Mouse (Mus musculus): ENCODE data around the gene Ucn2. TPM values are rescaled to one million over a fixed set of nuclear protein-coding genes. Genes with fewer than 3 reads are reported as not detected.

Ucn2 gene
- total and polyA plus RNA-seq, 2 experiments from 2014 or later: not detected

DNA sequence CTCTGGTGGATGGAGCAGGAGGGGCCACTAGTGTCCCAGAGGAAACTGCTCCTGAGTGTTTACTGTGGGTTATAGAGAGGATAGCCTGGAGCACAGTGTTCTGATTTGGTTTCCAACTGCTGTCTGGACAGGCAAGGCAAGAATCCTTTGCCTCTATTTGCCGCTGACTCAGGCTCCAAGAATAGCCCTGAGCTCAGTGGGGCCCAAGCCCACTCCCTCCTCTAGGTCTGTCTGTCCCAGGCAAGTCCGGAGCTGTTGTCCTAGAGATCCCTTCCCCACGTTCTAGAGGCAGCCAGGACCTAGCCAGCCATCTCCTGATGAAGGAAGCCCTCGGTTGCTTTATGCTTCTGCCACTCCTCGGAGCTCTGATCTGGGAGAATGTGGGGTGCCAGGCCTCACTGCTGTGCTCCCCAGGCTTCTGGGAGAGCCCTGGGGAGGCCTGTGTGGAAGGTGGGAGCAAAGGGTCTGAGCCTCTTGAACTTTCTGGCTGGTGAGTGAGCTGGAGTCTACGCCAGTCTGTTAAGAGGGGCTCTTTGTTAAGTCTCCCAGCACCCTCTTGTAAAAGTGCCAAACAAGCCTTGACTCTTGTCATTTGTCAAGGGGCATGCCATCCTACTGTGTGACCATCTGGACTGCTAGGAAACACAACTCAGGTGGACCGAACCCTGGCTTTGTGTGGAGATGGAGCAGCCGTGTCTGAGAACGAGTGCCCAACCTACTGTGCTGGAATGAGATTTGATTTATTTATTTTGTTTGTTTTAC, 35.7 kb upstream of the Ucn2 start:
- Histone ChIP-seq H3K9me3 (replicated peaks; ENCODE audit: control insufficient read depth, low read length) (no peaks in the 10 kb centered on the region), H3K4me1 (ENCODE audit: control insufficient read depth, insufficient read depth) (peaks cover 16% of the 10 kb centered on the region), H3K36me3 (replicated peaks; ENCODE audit: control insufficient read depth, insufficient read depth, low read length) (peaks cover 52% of the 10 kb centered on the region), H3K4me3 (ENCODE audit: low read depth, low read length) (no peak overlapping the region), H3K27ac (ENCODE audit: low read depth) (peak overlapping the region; percentile 44), H3K27me3 (ENCODE audit: control insufficient read depth, insufficient read depth, low read length) (peaks cover 16% of the 10 kb centered on the region), H3K9ac (replicated peaks; ENCODE audit: low read depth, low read length) (no peak overlapping the region), H3K4me2 (ENCODE audit: low read depth, low read length) (no peak overlapping the region)
- peak; percentile 43 for DNase-seq (ENCODE audit: low spot score)
- WGBS: 55% methylated on average over 9 of the region's 9 CpGs
- TF ChIP-seq EP300 (IDR thresholded peaks at IDR 0.05; ENCODE audit: low read depth): no peak
- TF ChIP-seq CTCF (IDR thresholded peaks at IDR 0.05; ENCODE audit: low read depth): no peak
- ATAC-seq (ENCODE audit: insufficient read depth, low read depth): peak; percentile 54; the same call in 1 of the 2 replicates

DNA sequence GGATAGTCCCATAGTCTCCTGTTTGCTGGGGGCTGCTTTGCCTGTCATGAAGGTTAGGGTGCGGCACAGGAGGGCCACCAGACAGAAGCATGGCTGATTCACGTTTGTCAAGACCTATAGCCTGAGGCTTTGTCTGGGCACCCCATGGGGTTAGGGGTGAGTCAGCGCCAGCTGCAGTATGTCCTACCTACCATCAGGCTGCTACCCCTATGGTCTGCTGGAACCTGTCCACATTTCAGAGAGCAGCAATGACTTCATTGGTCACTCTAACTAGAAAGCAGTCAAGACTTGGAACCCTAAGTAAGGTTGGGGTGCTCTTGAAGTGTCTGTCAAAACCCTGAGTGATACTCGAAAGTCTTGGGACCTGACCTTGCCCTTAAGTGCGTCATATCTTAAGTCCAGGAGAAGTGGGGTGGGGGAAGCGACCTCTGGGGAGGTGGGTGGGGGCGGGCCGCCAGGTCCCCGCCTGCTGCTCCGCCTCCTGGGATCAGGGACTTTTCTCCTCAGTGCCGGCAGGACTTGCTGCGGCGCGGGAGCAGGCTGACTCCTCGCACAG, 32.7 kb upstream of the Ucn2 start, which contains the start of gene Col7a1:
Gene Col7a1 (plus strand): TSS at position 506 of the 556 bp plus-strand sequence.
- ATAC-seq (ENCODE audit: insufficient read depth, low read depth): no peak
- no peak for TF ChIP-seq EP300 (IDR thresholded peaks at IDR 0.05; ENCODE audit: low read depth)
- no peak for TF ChIP-seq CTCF (IDR thresholded peaks at IDR 0.05; ENCODE audit: low read depth)
- WGBS: 10% methylated on average over 15 of the region's 15 CpGs
- Histone ChIP-seq H3K36me3 (replicated peaks; ENCODE audit: control insufficient read depth, insufficient read depth, low read length) (peaks cover 22% of the 10 kb centered on the region), H3K27me3 (ENCODE audit: control insufficient read depth, insufficient read depth, low read length) (peaks cover 20% of the 10 kb centered on the region), H3K4me2 (ENCODE audit: low read depth, low read length) (peak within 1 kb of the TSS; percentile 47), H3K27ac (ENCODE audit: low read depth) (no peak within 1 kb of the TSS), H3K4me1 (ENCODE audit: control insufficient read depth, insufficient read depth) (peaks cover 16% of the 10 kb centered on the region), H3K4me3 (ENCODE audit: low read depth, low read length) (peak within 1 kb of the TSS; percentile 15; the same call in 1 of the 2 replicates), H3K9ac (replicated peaks; ENCODE audit: low read depth, low read length) (no peak within 1 kb of the TSS), H3K9me3 (replicated peaks; ENCODE audit: control insufficient read depth, low read length) (no peaks in the 10 kb centered on the region)
- no peak for DNase-seq (ENCODE audit: low spot score)

DNA sequence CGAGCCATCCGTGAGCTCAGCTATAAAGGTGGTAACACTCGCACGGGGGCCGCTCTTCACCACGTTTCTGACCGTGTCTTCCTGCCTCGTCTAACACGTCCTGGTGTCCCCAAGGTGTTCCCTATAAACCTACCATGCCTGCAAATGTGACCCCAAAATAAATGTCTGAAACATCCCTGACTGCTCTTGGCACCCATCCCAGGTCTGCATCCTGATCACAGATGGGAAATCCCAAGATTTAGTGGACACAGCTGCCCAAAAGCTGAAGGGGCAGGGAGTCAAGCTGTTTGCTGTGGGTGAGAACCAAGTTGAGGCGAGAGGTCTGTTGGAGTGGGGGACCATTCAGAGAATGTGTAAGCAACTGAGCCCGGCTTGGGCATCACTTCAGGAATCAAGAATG, 30.6 kb upstream of the Ucn2 start:
- no peak overlapping the region for H3K4me3 ChIP-seq (ENCODE audit: low read depth, low read length)
- no peak overlapping the region for H3K9ac ChIP-seq (replicated peaks; ENCODE audit: low read depth, low read length)
- ATAC-seq (ENCODE audit: insufficient read depth, low read depth): no peak
- peaks cover 3% of the 10 kb centered on the region; the same call in 1 of the 2 replicates for H3K4me1 ChIP-seq (ENCODE audit: control insufficient read depth, insufficient read depth)
- TF ChIP-seq CTCF (IDR thresholded peaks at IDR 0.05; ENCODE audit: low read depth): no peak
- TF ChIP-seq EP300 (IDR thresholded peaks at IDR 0.05; ENCODE audit: low read depth): no peak
- H3K4me2 ChIP-seq (ENCODE audit: low read depth, low read length): no peak overlapping the region
- peaks cover 25% of the 10 kb centered on the region for H3K27me3 ChIP-seq (ENCODE audit: control insufficient read depth, insufficient read depth, low read length)
- H3K36me3 ChIP-seq (replicated peaks; ENCODE audit: control insufficient read depth, insufficient read depth, low read length): peaks cover 3% of the 10 kb centered on the region; the same call in 1 of the 2 replicates
- DNase-seq (ENCODE audit: low spot score): no peak
- no peaks in the 10 kb centered on the region for H3K9me3 ChIP-seq (replicated peaks; ENCODE audit: control insufficient read depth, low read length)
- 86% methylated on average over 11 of the region's 11 CpGs for WGBS
- H3K27ac ChIP-seq (ENCODE audit: low read depth): no peak overlapping the region

DNA sequence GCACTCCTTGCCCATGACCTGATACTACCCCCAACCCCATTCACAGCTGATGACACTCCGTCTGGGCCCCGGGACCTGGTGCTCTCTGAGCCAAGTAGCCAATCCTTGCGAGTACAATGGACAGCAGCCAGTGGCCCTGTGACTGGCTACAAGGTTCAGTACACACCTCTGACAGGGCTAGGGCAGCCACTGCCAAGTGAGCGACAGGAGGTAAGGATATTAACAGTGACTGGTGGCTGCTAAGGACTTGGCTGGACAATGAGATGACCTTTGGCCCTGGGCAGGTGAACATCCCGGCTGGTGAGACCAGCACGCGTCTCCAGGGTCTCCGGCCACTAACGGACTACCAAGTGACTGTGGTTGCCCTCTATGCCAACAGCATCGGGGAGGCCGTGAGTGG, 30.0 kb upstream of the Ucn2 start:
- no peaks in the 10 kb centered on the region; the same call in 1 of the 2 replicates for H3K36me3 ChIP-seq (replicated peaks; ENCODE audit: control insufficient read depth, insufficient read depth, low read length)
- no peak for ATAC-seq (ENCODE audit: insufficient read depth, low read depth)
- H3K4me3 ChIP-seq (ENCODE audit: low read depth, low read length): no peak overlapping the region
- no peak overlapping the region for H3K4me2 ChIP-seq (ENCODE audit: low read depth, low read length)
- no peak overlapping the region for H3K27ac ChIP-seq (ENCODE audit: low read depth)
- peaks cover 3% of the 10 kb centered on the region; the same call in 1 of the 2 replicates for H3K4me1 ChIP-seq (ENCODE audit: control insufficient read depth, insufficient read depth)
- TF ChIP-seq EP300 (IDR thresholded peaks at IDR 0.05; ENCODE audit: low read depth) (no peak), CTCF (IDR thresholded peaks at IDR 0.05; ENCODE audit: low read depth) (no peak)
- peaks cover 25% of the 10 kb centered on the region for H3K27me3 ChIP-seq (ENCODE audit: control insufficient read depth, insufficient read depth, low read length)
- WGBS: 90% methylated on average over 11 of the region's 11 CpGs
- DNase-seq (ENCODE audit: low spot score): no peak
- H3K9me3 ChIP-seq (replicated peaks; ENCODE audit: control insufficient read depth, low read length): no peaks in the 10 kb centered on the region
- no peak overlapping the region for H3K9ac ChIP-seq (replicated peaks; ENCODE audit: low read depth, low read length)

DNA sequence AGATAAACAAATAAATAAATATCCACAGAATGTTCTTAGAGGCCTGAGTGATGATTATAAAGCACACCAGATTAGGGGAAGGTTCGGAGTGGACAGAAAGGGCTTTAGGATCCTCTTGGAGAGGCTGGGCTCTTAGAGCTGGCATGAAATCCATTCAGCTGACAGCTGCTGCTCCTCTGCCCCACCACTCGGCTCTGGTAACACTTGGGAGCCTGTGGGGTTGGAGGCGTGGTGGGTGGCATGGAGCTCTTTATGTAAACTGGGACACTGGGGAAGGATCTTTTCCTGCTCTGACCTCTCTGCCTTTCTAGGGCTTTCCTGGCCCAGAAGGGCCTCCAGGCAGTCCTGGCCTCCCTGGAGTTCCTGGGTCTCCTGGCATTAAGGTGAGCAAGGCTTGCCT, 22.2 kb upstream of the Ucn2 start:
- Histone ChIP-seq H3K36me3 (replicated peaks; ENCODE audit: control insufficient read depth, insufficient read depth, low read length) (no peaks in the 10 kb centered on the region), H3K4me3 (ENCODE audit: low read depth, low read length) (no peak overlapping the region), H3K27ac (ENCODE audit: low read depth) (no peak overlapping the region), H3K4me2 (ENCODE audit: low read depth, low read length) (no peak overlapping the region), H3K9ac (replicated peaks; ENCODE audit: low read depth, low read length) (no peak overlapping the region), H3K9me3 (replicated peaks; ENCODE audit: control insufficient read depth, low read length) (no peaks in the 10 kb centered on the region), H3K4me1 (ENCODE audit: control insufficient read depth, insufficient read depth) (no peaks in the 10 kb centered on the region), H3K27me3 (ENCODE audit: control insufficient read depth, insufficient read depth, low read length) (0 out of 2 replicates have a peak, but pooled peaks cover under 1% of the 10 kb centered on the region)
- WGBS: 59% methylated on average over 3 of the region's 3 CpGs
- DNase-seq (ENCODE audit: low spot score): no peak
- no peak for ATAC-seq (ENCODE audit: insufficient read depth, low read depth)
- no peak for TF ChIP-seq CTCF (IDR thresholded peaks at IDR 0.05; ENCODE audit: low read depth)
- no peak for TF ChIP-seq EP300 (IDR thresholded peaks at IDR 0.05; ENCODE audit: low read depth)
